Mouse (Mus musculus): Measurements from ENCODE around the gene Smyd2.

DNA sequence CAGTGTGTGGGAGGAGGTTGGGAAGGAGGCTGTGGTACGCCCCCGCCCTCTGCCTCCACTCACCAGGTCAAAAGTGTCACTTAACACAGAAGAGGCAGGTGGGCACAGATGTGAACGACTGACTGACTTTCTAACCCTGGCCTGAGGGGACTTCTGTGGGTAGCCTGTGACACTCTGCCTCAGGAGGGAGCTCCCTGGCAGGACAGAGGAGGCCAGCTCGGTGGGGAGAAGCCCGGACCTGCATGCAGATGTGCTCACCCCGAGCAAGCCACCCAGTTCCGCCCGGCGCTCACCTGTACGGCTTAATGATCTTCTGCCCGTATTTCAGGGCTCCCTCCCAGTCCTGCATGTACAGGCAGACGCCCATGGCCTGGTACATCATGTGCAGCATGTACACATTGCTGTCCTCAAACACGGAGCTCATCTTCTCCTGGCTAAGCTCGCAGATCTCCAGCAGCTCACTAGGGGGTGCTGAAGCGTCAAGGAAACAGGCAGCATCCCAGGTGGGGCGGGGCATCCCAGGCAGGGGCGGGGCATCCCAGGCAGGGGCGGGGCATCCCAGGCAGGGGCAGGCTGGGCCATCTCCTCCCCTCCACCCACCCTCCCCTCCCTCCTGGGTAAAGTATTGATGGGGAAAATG, 38.5 kb downstream of the Smyd2 start:
- TF ChIP-seq CTCF (IDR thresholded peaks at IDR 0.05; ENCODE audit: low read depth), result peak; percentile 54
- no peak for TF ChIP-seq EP300 (IDR thresholded peaks at IDR 0.05; ENCODE audit: low read depth)
